Mouse (Mus musculus): ENCODE results near the gene Mcf2l.

DNA sequence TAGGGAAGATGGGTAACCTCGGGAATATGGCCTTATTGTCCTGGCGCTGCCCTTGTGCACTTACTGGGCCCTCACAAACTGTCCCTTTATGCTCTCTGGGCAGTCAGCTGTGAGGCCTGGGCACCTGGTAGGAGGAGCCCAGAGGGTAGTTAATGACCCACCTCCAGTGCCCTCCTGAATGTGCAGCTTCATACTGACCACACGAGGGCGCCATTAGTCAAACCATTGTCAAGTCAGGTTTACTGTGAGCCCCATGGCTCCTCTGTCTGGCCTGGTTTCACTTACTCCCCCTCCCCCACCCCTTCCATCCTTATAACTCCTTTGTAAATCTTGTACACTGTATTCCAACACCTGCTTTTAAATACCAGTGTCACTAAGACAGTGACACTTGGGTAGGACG lies 105.1 kb downstream of the Mcf2l start:
- TF ChIP-seq POLR2A (IDR thresholded peaks at IDR 0.05; ENCODE audit: extremely low read depth, insufficient read depth, low read length): no peak
- TF ChIP-seq CTCF (IDR thresholded peaks at IDR 0.05; ENCODE audit: extremely low read depth, insufficient read depth, low read length): peak; percentile 75

All from cortical plate, adult 2 months (tissue).